Mouse (Mus musculus): ENCODE measurements around the gene Gpn3.

GRCm38 (mm10) chr5:122342874-122343273 is 28.8 kb upstream of the Gpn3 start:
- no peak for TF ChIP-seq CTCF (conservative IDR thresholded peaks at IDR 0.05; ENCODE audit: low read length)
- no peak for TF ChIP-seq NANOG (IDR thresholded peaks at IDR 0.05; ENCODE audit: borderline replicate concordance, low read length)
- TF ChIP-seq POU5F1 (IDR thresholded peaks at IDR 0.05; ENCODE audit: borderline replicate concordance, low read length), result no peak

Measured in E14TG2a.4 (cell line).